Mouse (Mus musculus): ENCODE data around the gene Katnal1. TPM values are rescaled to one million over a fixed set of nuclear protein-coding genes. Genes with fewer than 3 reads are reported as not detected.

Katnal1 gene
- total and polyA plus RNA-seq, 3 experiments, result 2.8 to 7.0 (median 3.2) TPM

GRCm38 (mm10) chr5:148956091-148956490 is 27.0 kb upstream of the Katnal1 start:
- in situ Hi-C loops (cut with MboI; ENCODE audit: low pct_ligation_motif_present, low pct_unique_long_range_greater_than_20kb, low sequenced_read_pairs) (loop anchor here (10.0 kb wide), 1 partner anchor 141 kb away; no protein-coding TSS in a partner anchor), dilution Hi-C loops (cut with MboI; ENCODE audit: extremely low pct_ligation_motif_present, extremely low pct_unique_long_range_greater_than_20kb, low sequenced_read_pairs) (no loop called here)
- Histone ChIP-seq H3K4me2 (ENCODE audit: insufficient read depth, low read depth, poor library complexity, severe bottlenecking) (no peak overlapping the region), H3K36me3 (replicated peaks in 1 of 2; ENCODE audit: control insufficient read depth in 1 of 2, insufficient read depth in 1 of 2, low read length in 1 of 2) (no peaks in the 10 kb centered on the region), H3K27ac (ENCODE audit: insufficient read depth, low read depth) (no peak overlapping the region), H3K9ac (ENCODE audit: insufficient read depth, low read depth) (no peak overlapping the region), H3K4me1 (ENCODE audit: control insufficient read depth in 1 of 2, insufficient read depth in 2 of 2) (peaks cover 7 to 31% of the 10 kb centered on the region in 2 experiments), H3K4me3 (replicated peaks in 1 of 3; ENCODE audit: low read depth in 2 of 3, low read length in 2 of 3, poor library complexity in 1 of 3) (no peak overlapping the region), H3K9me3 (replicated peaks; ENCODE audit: low read length) (peaks cover 4% of the 10 kb centered on the region), H3K27me3 (replicated peaks) (peaks cover 3% of the 10 kb centered on the region), H3K79me2 (replicated peaks; ENCODE audit: control insufficient read depth, extremely low read depth, insufficient read depth, poor library complexity, severe bottlenecking) (no peaks in the 10 kb centered on the region)
- no peak for TF ChIP-seq MAX (IDR thresholded peaks at IDR 0.05; ENCODE audit: low read length)
- TF ChIP-seq MAFK (IDR thresholded peaks at IDR 0.05; ENCODE audit: insufficient replicate concordance, low read length), result no peak
- no peak for TF ChIP-seq KAT2A (IDR thresholded peaks at IDR 0.05; ENCODE audit: insufficient replicate concordance, low read length)
- no peak for TF ChIP-seq PAX5 (IDR thresholded peaks at IDR 0.05; ENCODE audit: low read length)
- TF ChIP-seq SMC3 (IDR thresholded peaks at IDR 0.05; ENCODE audit: low read depth, low read length), result no peak
- no peak for TF ChIP-seq HCFC1 (IDR thresholded peaks at IDR 0.05; ENCODE audit: low read depth, low read length)
- TF ChIP-seq UBTF (IDR thresholded peaks at IDR 0.05; ENCODE audit: low read depth, low read length), result no peak
- TF ChIP-seq POLR2A (IDR thresholded peaks at IDR 0.05; ENCODE audit: low read depth, low read length), result no peak
- TF ChIP-seq GABPA (IDR thresholded peaks at IDR 0.05; ENCODE audit: insufficient replicate concordance, low read depth, low read length), result no peak
- no peak for TF ChIP-seq USF2 (conservative IDR thresholded peaks at IDR 0.05; ENCODE audit: low read depth, low read length)
- no peak for TF ChIP-seq JUN (IDR thresholded peaks at IDR 0.05; ENCODE audit: insufficient read depth, low read depth, low read length)
- TF ChIP-seq CHD2 (IDR thresholded peaks at IDR 0.05; ENCODE audit: low read length), result no peak
- no peak for DNase-seq (ENCODE audit: extremely low read depth)

GRCm38 (mm10) chr5:148955575-148955974 is 26.5 kb upstream of the Katnal1 start:
- Histone ChIP-seq H3K36me3 (replicated peaks in 1 of 2; ENCODE audit: control insufficient read depth in 1 of 2, insufficient read depth in 1 of 2, low read length in 1 of 2) (no peaks in the 10 kb centered on the region), H3K4me3 (replicated peaks in 1 of 3; ENCODE audit: low read depth in 2 of 3, low read length in 2 of 3, poor library complexity in 1 of 3) (no peak overlapping the region), H3K27me3 (replicated peaks) (peaks cover 3% of the 10 kb centered on the region), H3K79me2 (replicated peaks; ENCODE audit: control insufficient read depth, extremely low read depth, insufficient read depth, poor library complexity, severe bottlenecking) (no peaks in the 10 kb centered on the region), H3K9ac (ENCODE audit: insufficient read depth, low read depth) (no peak overlapping the region), H3K4me1 (ENCODE audit: control insufficient read depth in 1 of 2, insufficient read depth in 2 of 2) (peaks cover 8 to 31% of the 10 kb centered on the region in 2 experiments), H3K27ac (ENCODE audit: insufficient read depth, low read depth) (no peak overlapping the region), H3K9me3 (replicated peaks; ENCODE audit: low read length) (peaks cover 4% of the 10 kb centered on the region), H3K4me2 (ENCODE audit: insufficient read depth, low read depth, poor library complexity, severe bottlenecking) (no peak overlapping the region)
- DNase-seq (ENCODE audit: extremely low read depth), result no peak
- no peak for TF ChIP-seq MYC (IDR thresholded peaks at IDR 0.05; ENCODE audit: low read depth, low read length)
- no peak for TF ChIP-seq SIN3A (IDR thresholded peaks at IDR 0.05; ENCODE audit: low read length)
- no peak for TF ChIP-seq UBTF (IDR thresholded peaks at IDR 0.05; ENCODE audit: low read depth, low read length)
- no peak for TF ChIP-seq EP300 (IDR thresholded peaks at IDR 0.05; ENCODE audit: low read length)
- TF ChIP-seq USF1 (IDR thresholded peaks at IDR 0.05; ENCODE audit: low read depth, low read length), result no peak
- TF ChIP-seq NELFE (IDR thresholded peaks at IDR 0.05; ENCODE audit: low read depth, low read length), result no peak
- TF ChIP-seq MAX (IDR thresholded peaks at IDR 0.05; ENCODE audit: low read length), result no peak
- no peak for TF ChIP-seq IRF4 (IDR thresholded peaks at IDR 0.05; ENCODE audit: low read depth, low read length)
- TF ChIP-seq SMC3 (IDR thresholded peaks at IDR 0.05; ENCODE audit: low read depth, low read length), result no peak
- dilution Hi-C loops (cut with MboI; ENCODE audit: extremely low pct_ligation_motif_present, extremely low pct_unique_long_range_greater_than_20kb, low sequenced_read_pairs) (no loop called here), in situ Hi-C loops (cut with MboI; ENCODE audit: low pct_ligation_motif_present, low pct_unique_long_range_greater_than_20kb, low sequenced_read_pairs) (loop anchor here (10.0 kb wide), 1 partner anchor 141 kb away; no protein-coding TSS in a partner anchor)
